ENCODE assay signal across 27 mouse cellular contexts in the genomic region with DNA sequence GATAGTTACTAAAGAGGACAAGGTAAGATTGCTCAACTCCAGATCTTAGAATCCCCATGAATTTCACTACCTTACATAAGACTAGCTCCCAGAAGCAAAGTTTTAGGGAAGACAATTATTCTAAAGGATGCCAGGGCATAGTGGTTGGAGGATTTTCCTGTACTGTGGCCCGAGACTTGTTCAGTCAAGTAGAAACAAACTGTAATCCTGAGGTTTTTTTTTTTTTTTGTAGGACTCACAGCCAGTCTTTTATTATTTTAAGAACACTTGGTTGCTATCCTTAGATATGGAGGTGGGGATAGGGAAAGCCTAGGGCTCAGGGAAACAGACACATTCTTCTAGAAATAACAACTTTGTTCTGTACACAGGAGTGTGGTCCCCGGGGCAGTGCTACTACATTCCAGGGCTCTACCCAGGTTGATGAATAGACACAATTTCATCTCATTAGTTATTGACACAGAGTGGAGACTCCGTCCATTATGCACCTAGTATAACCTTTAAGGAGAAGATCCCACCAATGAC.
DNase-seq lines count a peak whose midpoint lies in the region; ATAC-seq and TF ChIP-seq lines count a peak whose summit lies in the region.
"Had no signal": no experiment of that assay in that cellular context is flagged by ENCODE, and none has a peak within 500 bp of the region (broad histone marks: within the 10 kb centered on the region; RNA-seq: fewer than 3 reads in every experiment).

No protein-coding gene starts in this region.

- no peaks in the 10 kb centered on the region for H3K36me3 ChIP-seq in C2C12 (ENCODE audit: control insufficient read depth, insufficient read depth)
- no peaks in the 10 kb centered on the region for H3K36me3 ChIP-seq in forebrain, embryonic 15.5 days
- no peaks in the 10 kb centered on the region for H3K36me3 ChIP-seq in thymus, adult 2 months (ENCODE audit: control insufficient read depth, insufficient read depth, low read length)
- H3K36me3 ChIP-seq: embryonic facial prominence, embryonic 10.5 days; embryonic facial prominence, embryonic 13.5 days; G1E; heart, embryonic 10.5 days; heart, embryonic 13.5 days had no signal

- H3K9me3 ChIP-seq in forebrain, embryonic 15.5 days, result no peaks in the 10 kb centered on the region
- H3K9me3 ChIP-seq: embryonic facial prominence, embryonic 10.5 days; embryonic facial prominence, embryonic 13.5 days; G1E; heart, embryonic 10.5 days; heart, embryonic 13.5 days had no signal

- H3K79me2 ChIP-seq in C2C12 (ENCODE audit: control insufficient read depth, insufficient read depth), result no peaks in the 10 kb centered on the region

- H3K4me3 ChIP-seq in C2C12 (ENCODE audit: insufficient read depth, poor library complexity, severe bottlenecking), result no peak overlapping the region
- no peak overlapping the region for H3K4me3 ChIP-seq in forebrain, embryonic 15.5 days
- no peak overlapping the region for H3K4me3 ChIP-seq in thymus, adult 2 months (ENCODE audit: control insufficient read depth, insufficient read depth, low read length)
- H3K4me3 ChIP-seq: embryonic facial prominence, embryonic 10.5 days; embryonic facial prominence, embryonic 13.5 days; gastrocnemius, adult 2 months; heart, adult 2 months; heart, embryonic 10.5 days; heart, embryonic 13.5 days had no signal

- H3K79me3 ChIP-seq in C2C12 (ENCODE audit: low read depth), result no peaks in the 10 kb centered on the region

- H3ac ChIP-seq in C2C12 (ENCODE audit: control insufficient read depth, insufficient read length, low read depth), result no peak overlapping the region

- no peak for ATAC-seq in forebrain, embryonic 15.5 days (replicated peaks)
- ATAC-seq: inflammation-experienced regulatory T-cells, adult 6 months; intestine, postnatal 0 days had no signal

- peak; percentile 13 for DNase-seq in brain, adult 2 months (ENCODE audit: low read depth, low spot score)
- DNase-seq in gonadal fat pad, adult 2 months (ENCODE audit: low read depth), result peak; percentile 66
- no peak for DNase-seq in right cerebral cortex, adult 18-20 months
- DNase-seq in thymus, adult 2 months, result no peak
- DNase-seq: adrenal gland, adult 2 months; adrenal gland, postnatal 14 days; cerebellum, adult 11-12 months; cerebellum, adult 8-10 months; cerebellum, postnatal 36 days; embryo, embryonic 11 days; gastrocnemius, adult 2 months; gastrocnemius, postnatal 14 days; heart, adult 2 months; heart, postnatal 14 days; heart, postnatal 4 days had no signal

- no peak for TF ChIP-seq POLR2A in thymus, adult 2 months (IDR thresholded peaks at IDR 0.05; ENCODE audit: control insufficient read depth, extremely low read depth, insufficient read depth, low read length, poor library complexity)

- H3K27ac ChIP-seq in forebrain, embryonic 15.5 days (replicated peaks), result no peak overlapping the region
- H3K27ac ChIP-seq in thymus, adult 2 months (ENCODE audit: control insufficient read depth, insufficient read depth, low read length), result no peak overlapping the region
- H3K27ac ChIP-seq: embryonic facial prominence, embryonic 10.5 days; embryonic facial prominence, embryonic 13.5 days; gastrocnemius, adult 2 months; heart, adult 2 months; heart, embryonic 10.5 days; heart, embryonic 13.5 days; hindbrain, embryonic 14.5 days; hindbrain, postnatal 0 days had no signal

- H3K9ac ChIP-seq in forebrain, embryonic 15.5 days (replicated peaks), result no peak overlapping the region
- H3K9ac ChIP-seq: embryonic facial prominence, embryonic 13.5 days; heart, embryonic 13.5 days; hindbrain, embryonic 14.5 days had no signal

- no peak for TF ChIP-seq CTCF in C2C12 (IDR thresholded peaks at IDR 0.05; ENCODE audit: control insufficient read depth, insufficient read depth, insufficient read length)
- TF ChIP-seq CTCF in thymus, adult 2 months (IDR thresholded peaks at IDR 0.05; ENCODE audit: borderline replicate concordance, control insufficient read depth, extremely low read depth, insufficient read depth, low read length, poor library complexity), result no peak

- H3K27me3 ChIP-seq in C2C12 (ENCODE audit: control insufficient read depth, insufficient read depth, insufficient read length), result no peaks in the 10 kb centered on the region
- H3K27me3 ChIP-seq in forebrain, embryonic 15.5 days, result no peaks in the 10 kb centered on the region
- no peaks in the 10 kb centered on the region for H3K27me3 ChIP-seq in thymus, adult 2 months (ENCODE audit: control insufficient read depth, insufficient read depth, low read length)
- H3K27me3 ChIP-seq: CH12.LX; embryonic facial prominence, embryonic 13.5 days; heart, embryonic 13.5 days had no signal

- H3K4me1 ChIP-seq in forebrain, embryonic 15.5 days, result no peaks in the 10 kb centered on the region
- H3K4me1 ChIP-seq in thymus, adult 2 months (replicated peaks; ENCODE audit: control insufficient read depth, insufficient read depth, low read length), result no peaks in the 10 kb centered on the region
- H3K4me1 ChIP-seq: embryonic facial prominence, embryonic 10.5 days; embryonic facial prominence, embryonic 13.5 days; heart, embryonic 10.5 days; heart, embryonic 13.5 days had no signal

- 83% methylated on average over 3 of the region's 3 CpGs for WGBS in forebrain, embryonic 15.5 days
- WGBS in thymus, adult 2 months, result 83% methylated on average over 3 of the region's 3 CpGs

- H3K4me2 ChIP-seq in forebrain, embryonic 15.5 days (replicated peaks), result no peak overlapping the region
- H3K4me2 ChIP-seq: embryonic facial prominence, embryonic 13.5 days; heart, embryonic 13.5 days; hindbrain, embryonic 14.5 days had no signal

TF ChIP-seq in C2C12, 6 proteins besides CTCF, POLR2A, EP300 and RAD21:
- no peak for TF ChIP-seq CEBPB (IDR thresholded peaks at IDR 0.05; ENCODE audit: low read depth)
- TF ChIP-seq MYOD1 (IDR thresholded peaks at IDR 0.05; ENCODE audit: control insufficient read depth, insufficient read length, low read depth), result peak; percentile 1
- TF ChIP-seq FOSL1 (IDR thresholded peaks at IDR 0.05; ENCODE audit: insufficient read depth, low read length, poor library complexity, severe bottlenecking), result no peak
TF ChIP-seq in C2C12: peak in this region for 1.

Comparison
In these comparisons a context has a peak if more than half of its experiments do, and no peak if none do; other contexts are left out.
1. DNase-seq: peak in brain, adult 2 months (single experiment) and gonadal fat pad, adult 2 months (single experiment); none in right cerebral cortex, adult 18-20 months (single experiment) and thymus, adult 2 months (single experiment).